Mouse (Mus musculus): ENCODE measurements around the gene Hist1h2bp.

Gene Hist1h2bp

GRCm38 (mm10) chr13:21786899-21787629 is at the start of gene Hist1h2bp, which contains the start of gene Hist1h2an:
Gene Hist1h2bp (plus strand): TSS chr13:21787461.
Gene Hist1h2an (minus strand): TSS chr13:21787218.
- peak; percentile 95 for DNase-seq (ENCODE audit: extremely low spot score)

GRCm38 (mm10) chr13:21745006-21745405 is 42.3 kb upstream of the Hist1h2bp start:
- no peak for DNase-seq (ENCODE audit: extremely low spot score)

GRCm38 (mm10) chr13:21749387-21750158 is 37.7 kb upstream of the Hist1h2bp start:
- DNase-seq (ENCODE audit: extremely low spot score): peak; percentile 74

GRCm38 (mm10) chr13:21750159-21751017 is 36.9 kb upstream of the Hist1h2bp start, which contains the start of gene Hist1h4k:
Gene Hist1h4k (minus strand): TSS chr13:21750505.
- peak; percentile 98 for DNase-seq (ENCODE audit: extremely low spot score)

GRCm38 (mm10) chr13:21751417-21751816 is 35.8 kb upstream of the Hist1h2bp start:
- no peak for DNase-seq (ENCODE audit: extremely low spot score)

- DNase-seq (ENCODE audit: extremely low spot score): peak; percentile 35
Measured at GRCm38 (mm10) chr13:21751827-21752226, 35.4 kb upstream of the Hist1h2bp start.

- DNase-seq (ENCODE audit: extremely low spot score): peak; percentile 61
Measured at GRCm38 (mm10) chr13:21752356-21752755, 34.9 kb upstream of the Hist1h2bp start.

GRCm38 (mm10) chr13:21753051-21753523 is 34.2 kb upstream of the Hist1h2bp start:
- peak; percentile 61 for DNase-seq (ENCODE audit: extremely low spot score)

- DNase-seq (ENCODE audit: extremely low spot score): peak; percentile 93
Measured at GRCm38 (mm10) chr13:21753524-21754285, 33.6 kb upstream of the Hist1h2bp start, which contains the start of the genes Hist1h2ak and Hist1h2bn. Gene Hist1h2ak (minus strand): TSS chr13:21753827. Gene Hist1h2bn (plus strand): TSS chr13:21754123.

GRCm38 (mm10) chr13:21754294-21755001 is 32.8 kb upstream of the Hist1h2bp start:
- peak; percentile 70 for DNase-seq (ENCODE audit: extremely low spot score)

GRCm38 (mm10) chr13:21755707-21756106 is 31.6 kb upstream of the Hist1h2bp start:
- DNase-seq (ENCODE audit: extremely low spot score): no peak

- DNase-seq (ENCODE audit: extremely low spot score): peak; percentile 85
Measured at GRCm38 (mm10) chr13:21778814-21779766, 8.2 kb upstream of the Hist1h2bp start.

GRCm38 (mm10) chr13:21779767-21780731 is 7.2 kb upstream of the Hist1h2bp start, which contains the start of gene Hist1h1b:
Gene Hist1h1b (minus strand): TSS chr13:21780625.
- DNase-seq (ENCODE audit: extremely low spot score): peak; percentile 92

- peak; percentile 50 for DNase-seq (ENCODE audit: extremely low spot score)
Measured at GRCm38 (mm10) chr13:21781021-21781555, 6.2 kb upstream of the Hist1h2bp start.

- no peak for DNase-seq (ENCODE audit: extremely low spot score)
Measured at GRCm38 (mm10) chr13:21781639-21782038, 5.6 kb upstream of the Hist1h2bp start.

GRCm38 (mm10) chr13:21782361-21783254 is 4.7 kb upstream of the Hist1h2bp start:
- DNase-seq (ENCODE audit: extremely low spot score): peak; percentile 82
